Mouse (Mus musculus): Measurements from ENCODE around the gene Hoxd12. TPM values are rescaled to one million over a fixed set of nuclear protein-coding genes. Genes with fewer than 3 reads are reported as not detected.

Hoxd12 gene
- polyA plus RNA-seq (2015; fragmentation: Nextera tagmentation; extraction: Ambion mirVana) = not detected in 2 replicates

DNA sequence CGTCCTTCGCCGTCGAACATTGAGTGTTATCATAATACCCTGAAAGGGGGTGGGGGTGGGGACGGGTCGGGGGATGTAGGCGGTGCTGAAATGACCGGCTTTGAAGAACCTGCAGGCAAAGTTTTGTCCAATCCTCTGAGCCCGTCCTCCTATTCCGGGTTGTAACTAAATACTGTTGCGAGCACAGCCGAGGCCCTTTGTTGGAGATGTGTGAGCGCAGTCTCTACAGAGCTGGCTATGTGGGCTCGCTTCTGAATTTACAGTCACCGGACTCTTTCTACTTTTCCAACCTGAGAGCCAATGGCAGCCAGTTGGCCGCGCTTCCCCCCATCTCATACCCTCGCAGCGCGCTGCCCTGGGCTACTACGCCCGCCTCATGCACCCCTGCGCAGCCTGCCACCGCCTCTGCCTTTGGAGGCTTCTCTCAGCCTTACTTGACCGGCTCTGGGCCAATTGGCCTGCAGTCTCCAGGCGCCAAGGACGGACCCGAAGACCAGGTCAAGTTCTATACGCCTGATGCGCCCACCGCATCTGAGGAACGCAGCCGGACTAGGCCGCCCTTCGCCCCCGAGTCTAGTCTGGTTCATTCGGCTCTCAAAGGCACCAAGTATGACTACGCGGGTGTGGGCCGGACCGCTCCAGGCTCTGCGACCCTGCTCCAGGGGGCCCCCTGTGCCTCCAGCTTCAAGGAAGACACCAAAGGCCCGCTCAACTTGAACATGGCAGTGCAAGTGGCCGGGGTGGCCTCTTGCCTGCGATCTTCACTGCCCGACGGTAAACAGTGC is at the start of gene Hoxd12:
TSS of gene Hoxd12 (plus strand) at position 133 of the 785 bp plus-strand sequence.
- H3K36me3 ChIP-seq = no peaks in the 10 kb centered on the region
- H3K4me1 ChIP-seq = peaks cover 8% of the 10 kb centered on the region; the same call in 1 of the 2 replicates
- no peak within 1 kb of the TSS for H3K4me2 ChIP-seq (replicated peaks)
- no peak within 1 kb of the TSS for H3K4me3 ChIP-seq
- no peak within 1 kb of the TSS for H3K9ac ChIP-seq (replicated peaks)
- no peak within 1 kb of the TSS for H3K27ac ChIP-seq (replicated peaks)
- peaks cover 99% of the 10 kb centered on the region for H3K27me3 ChIP-seq
- ATAC-seq (replicated peaks) = no peak
- 2% methylated on average over 47 of the region's 47 CpGs for WGBS
- no peaks in the 10 kb centered on the region for H3K9me3 ChIP-seq

DNA sequence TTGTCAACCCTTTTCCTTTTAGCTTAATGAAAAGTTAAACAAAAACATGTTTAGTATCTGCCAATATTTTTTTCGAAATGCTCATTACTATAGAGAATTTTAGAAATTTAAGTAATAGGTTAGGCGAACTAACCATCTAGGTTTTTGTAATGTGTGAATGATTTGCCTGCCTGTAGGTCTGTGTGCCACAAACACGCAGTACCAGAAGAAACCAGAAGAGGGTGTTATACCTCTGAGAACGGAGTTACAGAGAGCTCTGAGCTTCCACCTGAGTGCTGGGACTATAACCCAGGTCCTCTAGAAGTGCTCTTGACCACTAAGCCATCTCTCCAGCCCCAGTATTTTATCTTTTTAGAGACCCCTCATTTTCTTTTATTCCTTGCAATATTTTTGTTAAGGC is 39.4 kb upstream of the Hoxd12 start:
- Histone ChIP-seq H3K4me1 (no peaks in the 10 kb centered on the region), H3K9ac (replicated peaks) (no peak overlapping the region), H3K27ac (replicated peaks) (no peak overlapping the region), H3K4me2 (replicated peaks) (no peak overlapping the region), H3K36me3 (no peaks in the 10 kb centered on the region), H3K4me3 (no peak overlapping the region), H3K27me3 (0 out of 2 replicates have a peak, but pooled peaks cover 2% of the 10 kb centered on the region), H3K9me3 (no peaks in the 10 kb centered on the region)
- ATAC-seq (replicated peaks) = no peak
- 76% methylated on average over 4 of the region's 4 CpGs for WGBS

GRCm38 (mm10) chr2:74642431-74642830 is 32.4 kb upstream of the Hoxd12 start:
- no peak overlapping the region for H3K4me3 ChIP-seq
- no peak for ATAC-seq (replicated peaks)
- H3K4me1 ChIP-seq = no peaks in the 10 kb centered on the region
- no peak overlapping the region for H3K9ac ChIP-seq (replicated peaks)
- H3K36me3 ChIP-seq = no peaks in the 10 kb centered on the region
- 70% methylated on average over 5 of the region's 5 CpGs for WGBS
- H3K27me3 ChIP-seq = peaks cover 39% of the 10 kb centered on the region
- no peak overlapping the region for H3K4me2 ChIP-seq (replicated peaks)
- H3K9me3 ChIP-seq = no peaks in the 10 kb centered on the region
- H3K27ac ChIP-seq (replicated peaks) = no peak overlapping the region

- H3K9ac ChIP-seq (replicated peaks) = no peak overlapping the region
- no peak overlapping the region for H3K4me2 ChIP-seq (replicated peaks)
- H3K36me3 ChIP-seq = no peaks in the 10 kb centered on the region
- no peak overlapping the region for H3K4me3 ChIP-seq
- H3K27ac ChIP-seq (replicated peaks) = no peak overlapping the region
- ATAC-seq (replicated peaks) = no peak
- H3K4me1 ChIP-seq = no peaks in the 10 kb centered on the region
- WGBS = 81% methylated on average over 3 of the region's 3 CpGs
- no peaks in the 10 kb centered on the region for H3K9me3 ChIP-seq
- H3K27me3 ChIP-seq = peaks cover 69% of the 10 kb centered on the region
These were observed 29.2 kb upstream of the Hoxd12 start for GRCm38 (mm10) chr2:74645631-74646030.

GRCm38 (mm10) chr2:74647082-74647864 is 27.5 kb upstream of the Hoxd12 start:
- Histone ChIP-seq H3K36me3 (no peaks in the 10 kb centered on the region), H3K4me1 (no peaks in the 10 kb centered on the region), H3K27me3 (peaks cover 84% of the 10 kb centered on the region), H3K27ac (replicated peaks) (no peak overlapping the region), H3K9me3 (no peaks in the 10 kb centered on the region), H3K4me3 (no peak overlapping the region), H3K4me2 (replicated peaks) (no peak overlapping the region), H3K9ac (replicated peaks) (no peak overlapping the region)
- 12% methylated on average over 7 of the region's 7 CpGs for WGBS
- no peak for ATAC-seq (replicated peaks)

DNA sequence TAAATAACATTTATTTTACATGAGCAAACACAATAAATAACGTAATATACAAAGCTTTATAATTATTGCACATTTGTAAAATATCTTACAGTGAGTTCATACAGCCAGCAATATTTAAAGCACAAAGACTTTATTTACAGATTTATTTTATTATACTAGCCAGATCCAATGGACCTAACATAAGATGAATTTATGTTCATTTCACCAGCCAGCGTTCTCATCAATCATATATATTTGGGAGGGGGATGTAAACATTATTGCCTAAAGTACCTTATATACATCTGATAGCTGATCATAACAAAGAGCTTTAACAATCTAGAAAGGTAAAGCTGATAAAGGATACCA is 21.8 kb upstream of the Hoxd12 start:
- Histone ChIP-seq H3K9me3 (no peaks in the 10 kb centered on the region), H3K4me3 (no peak overlapping the region), H3K36me3 (no peaks in the 10 kb centered on the region), H3K9ac (replicated peaks) (no peak overlapping the region), H3K27me3 (peaks cover 83% of the 10 kb centered on the region), H3K4me1 (peaks cover 15% of the 10 kb centered on the region), H3K27ac (replicated peaks) (no peak overlapping the region), H3K4me2 (replicated peaks) (no peak overlapping the region)
- ATAC-seq (replicated peaks) = no peak
- 40% methylated on average over 2 of the region's 2 CpGs for WGBS

- no peak for ATAC-seq (replicated peaks)
- 9% methylated on average over 17 of the region's 17 CpGs for WGBS
- H3K27me3 ChIP-seq = peaks cover 79% of the 10 kb centered on the region
- peaks cover 15% of the 10 kb centered on the region for H3K4me1 ChIP-seq
- no peak overlapping the region for H3K9ac ChIP-seq (replicated peaks)
- H3K9me3 ChIP-seq = no peaks in the 10 kb centered on the region
- no peak overlapping the region for H3K4me3 ChIP-seq
- no peak overlapping the region for H3K4me2 ChIP-seq (replicated peaks)
- no peak overlapping the region for H3K27ac ChIP-seq (replicated peaks)
- H3K36me3 ChIP-seq = no peaks in the 10 kb centered on the region
These were observed 20.9 kb upstream of the Hoxd12 start for GRCm38 (mm10) chr2:74653781-74654535.

GRCm38 (mm10) chr2:74654743-74655419 is 19.9 kb upstream of the Hoxd12 start:
- ATAC-seq (replicated peaks) = no peak
- 7% methylated on average over 16 of the region's 20 CpGs for WGBS
- Histone ChIP-seq H3K4me3 (no peak overlapping the region), H3K9ac (replicated peaks) (no peak overlapping the region), H3K4me2 (replicated peaks) (no peak overlapping the region), H3K36me3 (no peaks in the 10 kb centered on the region), H3K4me1 (peaks cover 15% of the 10 kb centered on the region), H3K27me3 (peaks cover 74% of the 10 kb centered on the region), H3K9me3 (no peaks in the 10 kb centered on the region), H3K27ac (replicated peaks) (no peak overlapping the region)

DNA sequence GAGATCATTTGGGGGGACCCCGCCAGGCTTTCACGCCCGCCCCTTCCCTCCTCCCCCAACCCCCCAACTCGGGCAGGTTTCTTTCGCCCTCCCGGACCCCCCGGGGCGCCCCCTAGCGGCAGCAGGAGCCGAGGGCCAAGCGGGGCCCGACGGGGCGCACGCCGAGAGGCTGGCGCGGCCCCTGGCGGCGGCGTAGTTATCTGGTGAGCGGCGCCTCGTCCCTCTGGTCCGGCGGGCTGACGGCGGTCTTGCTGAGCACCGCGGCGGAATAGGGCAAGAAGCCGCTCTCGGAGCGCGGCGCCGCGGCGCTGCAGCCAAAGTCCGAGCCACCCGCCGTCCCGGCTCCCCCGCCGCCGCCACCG is 19.4 kb upstream of the Hoxd12 start:
- ATAC-seq (replicated peaks) = no peak
- Histone ChIP-seq H3K9me3 (no peaks in the 10 kb centered on the region), H3K36me3 (no peaks in the 10 kb centered on the region), H3K4me1 (peaks cover 15% of the 10 kb centered on the region), H3K27me3 (peaks cover 72% of the 10 kb centered on the region), H3K4me2 (replicated peaks) (peak overlapping the region; percentile 41), H3K4me3 (peak overlapping the region; percentile 24), H3K27ac (replicated peaks) (no peak overlapping the region), H3K9ac (replicated peaks) (no peak overlapping the region)
- under 1% methylated on average over 42 of the region's 47 CpGs for WGBS

DNA sequence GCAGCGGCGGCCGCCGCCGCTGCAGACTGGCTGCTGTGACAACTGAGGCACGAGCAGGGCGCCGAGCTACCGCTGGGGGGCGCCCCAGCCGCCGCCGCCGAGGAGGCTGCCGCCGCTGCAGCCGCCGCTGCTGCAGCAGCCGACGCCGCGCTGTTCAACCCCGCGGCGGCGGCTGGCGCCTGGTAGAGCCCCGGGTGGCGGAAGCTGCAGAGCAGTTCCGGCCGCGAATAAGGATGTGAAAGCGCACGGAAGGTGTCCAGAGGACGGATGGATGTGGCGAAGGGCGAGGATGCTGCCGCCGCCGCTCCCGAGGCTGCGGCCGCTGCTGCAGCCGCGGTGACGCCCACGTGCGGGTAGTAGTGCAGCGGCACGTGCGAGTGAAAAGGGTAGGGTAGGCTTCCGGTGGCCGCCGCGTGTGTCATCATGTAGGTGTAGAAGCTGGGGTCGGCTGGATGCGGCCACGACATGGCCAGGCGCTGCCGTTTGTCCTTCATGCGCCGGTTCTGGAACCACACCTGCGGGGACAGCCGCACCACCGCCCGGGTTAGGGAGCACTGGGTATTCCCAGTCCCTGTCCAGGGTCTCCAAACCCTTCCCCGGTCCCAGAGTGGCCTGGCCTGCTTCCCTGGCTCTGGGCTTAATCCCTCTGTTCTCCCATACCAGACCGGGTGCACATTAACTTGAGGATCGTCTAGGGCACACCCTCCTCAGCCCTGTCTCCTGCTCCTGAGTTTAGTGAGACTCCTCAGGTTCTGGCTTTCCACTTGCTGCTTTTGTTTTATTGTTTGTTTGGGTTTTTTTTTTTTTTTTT is 18.8 kb upstream of the Hoxd12 start:
- no peak for ATAC-seq (replicated peaks)
- Histone ChIP-seq H3K9ac (replicated peaks) (no peak overlapping the region), H3K4me1 (peaks cover 15% of the 10 kb centered on the region), H3K36me3 (no peaks in the 10 kb centered on the region), H3K4me3 (peak overlapping the region; percentile 24), H3K4me2 (replicated peaks) (peak overlapping the region; percentile 41), H3K27ac (replicated peaks) (no peak overlapping the region), H3K27me3 (peaks cover 72% of the 10 kb centered on the region), H3K9me3 (no peaks in the 10 kb centered on the region)
- WGBS = under 1% methylated on average over 67 of the region's 69 CpGs

DNA sequence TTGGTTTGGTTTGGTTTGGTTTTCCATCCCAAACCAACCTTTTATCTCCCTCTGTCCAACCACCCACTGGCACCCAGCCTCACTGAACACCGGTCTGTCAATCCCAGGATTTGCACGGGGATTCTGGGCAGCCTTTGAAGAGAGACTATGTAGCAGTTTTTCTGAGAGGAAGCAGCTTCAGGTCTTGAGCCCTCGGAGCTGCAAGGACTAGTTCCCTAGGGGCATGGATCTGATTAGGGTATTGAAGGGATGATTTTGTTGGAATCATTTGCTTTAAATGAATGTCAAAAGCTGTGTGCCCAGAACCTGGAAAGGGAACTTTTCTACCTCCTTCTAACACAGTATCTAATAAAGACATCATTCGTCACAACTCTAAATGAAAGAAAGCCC is 18.2 kb upstream of the Hoxd12 start:
- Histone ChIP-seq H3K4me3 (no peak overlapping the region), H3K9me3 (no peaks in the 10 kb centered on the region), H3K4me1 (peaks cover 17% of the 10 kb centered on the region), H3K4me2 (replicated peaks) (no peak overlapping the region), H3K27me3 (peaks cover 73% of the 10 kb centered on the region), H3K36me3 (no peaks in the 10 kb centered on the region), H3K9ac (replicated peaks) (no peak overlapping the region), H3K27ac (replicated peaks) (no peak overlapping the region)
- 2% methylated on average over 4 of the region's 4 CpGs for WGBS
- no peak for ATAC-seq (replicated peaks)

Data from forebrain, embryonic 15.5 days (tissue).